Mouse (Mus musculus) heart, adult 11 months (tissue): ENCODE data around the gene Mob3c.

Experiments used
- DNase-seq: peaks from one replicate; pipeline ENCODE4 v3.0.0; 2022

The Mob3c gene

GRCm38 (mm10) chr4:115835576-115835975, 7.7 kb downstream of the Mob3c start:
- peak; percentile 94 for DNase-seq

DNA sequence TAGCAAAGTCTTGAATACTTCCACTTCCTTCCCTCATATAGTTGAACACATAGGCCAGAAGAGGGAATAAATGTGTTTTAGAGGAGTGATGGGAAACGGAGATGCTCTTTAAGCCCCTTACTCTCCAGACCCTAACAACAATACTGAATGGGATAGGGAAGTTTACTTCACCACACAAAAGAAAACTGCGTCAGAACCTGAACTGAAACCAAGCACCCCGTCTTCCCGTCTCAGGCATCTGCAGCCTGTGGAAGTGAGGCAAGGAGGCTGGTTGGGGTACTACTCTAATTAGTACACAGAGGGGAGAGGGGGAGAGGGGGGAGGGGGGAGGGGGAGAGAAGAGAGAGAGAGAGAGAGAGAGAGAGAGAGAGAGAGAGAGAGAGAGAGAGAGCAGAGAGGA, 10.3 kb downstream of the Mob3c start:
- peak; percentile 94 for DNase-seq

DNA sequence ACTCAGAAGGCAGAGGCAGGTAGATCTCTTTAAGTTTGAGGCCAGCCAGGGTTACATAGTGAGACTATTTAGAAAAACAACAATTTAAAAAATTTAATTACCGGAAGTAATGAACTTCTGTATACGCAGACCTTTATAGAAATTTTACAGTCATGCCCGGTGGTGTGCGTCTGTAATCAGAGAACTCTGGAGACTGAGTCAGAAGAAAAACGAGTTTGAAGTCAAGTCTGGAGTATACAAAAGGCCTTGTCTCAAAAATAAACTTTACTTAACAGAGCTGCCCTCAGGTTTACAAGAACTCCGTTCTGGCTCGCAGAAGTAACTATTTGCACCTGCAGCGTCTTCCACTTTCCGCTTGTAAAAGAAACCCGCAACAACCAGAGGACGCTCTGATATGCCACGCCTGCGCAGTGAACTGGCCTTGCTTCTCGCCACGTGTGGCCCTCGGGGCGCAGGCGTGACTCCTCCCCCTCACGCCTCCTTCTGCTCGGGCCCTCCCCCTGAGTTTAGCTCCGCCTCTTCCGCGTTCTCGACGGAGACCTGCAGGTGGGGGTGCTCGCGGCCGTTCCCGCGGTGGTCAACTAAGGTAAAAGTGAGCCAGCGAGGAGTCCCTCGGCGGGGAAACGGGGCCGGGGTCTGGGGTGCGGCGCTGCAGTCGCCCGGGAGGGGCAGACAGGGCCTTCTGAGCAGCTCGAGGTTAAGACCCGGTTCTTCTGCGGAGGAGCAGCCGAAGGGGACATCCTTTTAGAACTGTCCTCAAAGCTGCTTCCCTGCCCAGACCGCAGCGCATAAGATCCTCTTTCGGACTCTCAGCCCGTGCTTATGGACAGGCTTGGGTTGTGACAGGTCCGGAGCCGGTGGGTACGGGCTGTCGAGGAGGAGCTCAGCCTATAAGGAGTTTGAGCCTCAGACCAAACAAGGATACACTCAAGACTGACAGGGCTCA, 11.1 kb downstream of the Mob3c start, which contains the start of gene Mknk1:
Gene Mknk1 (plus strand): TSS at position 503 of the 946 bp plus-strand sequence.
- peak; percentile 99 for DNase-seq

- peak; percentile 93 for DNase-seq
These were observed 12.1 kb downstream of the Mob3c start for GRCm38 (mm10) chr4:115839956-115840355.

GRCm38 (mm10) chr4:115840842-115841241, 12.9 kb downstream of the Mob3c start:
- DNase-seq = no peak

DNA sequence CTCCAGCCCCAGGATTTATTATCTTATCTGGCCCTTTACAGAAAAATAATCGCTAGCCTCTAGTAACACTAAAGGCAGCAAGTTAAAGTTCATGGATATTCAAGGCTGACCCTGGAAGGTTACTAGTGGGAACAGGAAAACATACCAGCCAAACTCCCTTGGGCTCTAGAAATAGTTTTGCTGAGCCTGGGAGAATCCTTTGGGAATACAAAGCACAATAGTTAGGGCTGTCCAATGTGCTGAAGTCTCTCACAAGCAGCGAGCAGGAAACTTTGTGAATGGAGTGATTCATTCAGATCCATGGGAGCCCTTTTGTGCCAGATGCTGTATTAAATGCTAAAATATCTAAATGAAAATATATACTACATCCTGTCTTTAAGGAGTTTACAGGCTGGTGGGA, 18.8 kb downstream of the Mob3c start:
- DNase-seq = peak; percentile 93

DNA sequence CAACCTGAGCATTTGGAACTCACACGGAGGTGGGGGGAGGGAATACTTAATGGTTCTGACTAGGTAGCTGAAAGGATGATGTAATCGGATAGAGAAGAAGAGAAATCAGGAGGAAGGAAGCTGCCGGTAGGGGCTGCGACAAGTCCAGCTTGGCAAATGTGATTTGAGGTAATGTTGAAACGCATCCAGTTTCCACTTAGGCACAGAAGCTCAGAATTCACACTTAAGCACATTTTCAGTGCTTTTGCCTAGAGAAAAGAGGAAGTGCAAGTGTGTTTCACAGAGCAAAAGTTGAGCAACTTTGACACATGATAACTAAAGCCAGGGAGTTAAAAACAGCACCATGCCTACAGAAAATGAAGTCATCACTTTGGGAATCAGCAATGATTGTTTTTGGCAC, 19.5 kb downstream of the Mob3c start:
- peak; percentile 96 for DNase-seq

DNA sequence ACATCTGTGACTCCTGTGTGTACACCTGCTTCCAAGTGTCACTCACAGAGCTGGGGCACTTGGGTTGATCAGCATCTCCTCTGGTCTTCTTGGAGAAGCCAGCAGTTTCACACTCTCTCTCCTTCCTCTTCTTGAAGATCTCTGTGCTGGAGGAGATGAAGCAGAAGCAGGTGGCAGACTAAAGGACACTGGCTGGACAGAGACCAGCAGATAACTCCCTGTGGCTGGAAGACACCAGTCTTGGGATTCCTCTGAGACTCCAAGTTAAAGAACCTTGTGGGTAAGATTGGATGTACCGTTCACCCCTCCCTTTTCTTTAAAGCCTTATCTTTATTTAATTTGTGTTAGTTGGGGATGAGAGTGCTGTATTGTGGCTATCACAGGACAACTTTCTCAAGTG, 20.2 kb downstream of the Mob3c start:
- DNase-seq = no peak

DNA sequence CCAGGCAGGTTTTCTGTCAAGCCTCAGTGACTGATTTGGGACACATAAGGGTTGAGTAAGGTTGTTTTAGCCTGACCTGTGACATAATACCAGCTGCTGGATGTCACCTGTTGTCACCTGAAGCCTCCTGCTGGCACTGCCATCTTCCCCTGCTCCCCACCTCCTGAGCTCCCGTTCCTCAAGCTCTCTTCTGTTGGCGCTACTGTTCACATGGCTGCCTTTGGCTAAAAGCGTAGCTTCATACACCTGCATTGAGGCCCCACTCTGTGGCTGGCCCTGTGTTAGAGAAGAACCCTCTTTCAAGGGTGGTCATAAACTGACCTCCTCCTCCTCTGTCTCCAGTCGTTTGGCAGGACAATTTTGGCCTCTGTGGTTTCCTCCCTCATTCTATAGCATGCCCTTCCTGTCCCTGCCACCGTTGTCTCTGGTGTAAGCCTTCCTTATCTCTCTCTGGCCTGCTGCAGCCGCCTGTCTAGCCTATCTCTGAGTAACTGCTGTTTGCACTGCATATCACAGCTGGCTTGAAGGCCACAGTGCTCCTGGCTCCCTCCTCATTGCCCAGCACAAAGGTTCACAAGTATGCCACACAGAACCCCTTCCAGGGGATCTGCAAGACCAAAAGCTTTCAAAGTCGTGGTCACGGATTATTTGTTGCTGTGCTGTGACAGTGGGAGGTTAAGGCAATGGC, 21.2 kb downstream of the Mob3c start:
- peak; percentile 81 for DNase-seq

DNA sequence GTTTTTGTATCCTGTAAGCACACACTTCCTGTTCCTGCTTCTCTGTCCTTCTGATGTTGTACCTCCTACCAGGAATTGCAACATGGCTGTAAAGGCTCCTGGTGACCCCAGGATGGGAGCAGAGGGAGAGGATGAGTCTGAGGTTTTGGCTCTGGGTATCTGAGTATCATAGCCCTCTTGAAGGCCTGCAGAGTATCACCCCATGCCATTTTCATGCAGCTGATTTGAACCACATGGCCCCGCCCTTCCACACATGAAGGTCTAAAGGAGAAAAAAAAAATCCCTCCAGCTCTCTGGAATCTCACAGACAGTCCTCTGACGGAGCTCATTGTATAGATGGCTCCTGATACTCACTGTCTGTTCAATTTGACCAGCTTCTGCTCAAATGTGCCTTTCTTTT, 22.2 kb downstream of the Mob3c start:
- DNase-seq = no peak

GRCm38 (mm10) chr4:115850631-115851030, 22.7 kb downstream of the Mob3c start:
- DNase-seq = no peak

DNA sequence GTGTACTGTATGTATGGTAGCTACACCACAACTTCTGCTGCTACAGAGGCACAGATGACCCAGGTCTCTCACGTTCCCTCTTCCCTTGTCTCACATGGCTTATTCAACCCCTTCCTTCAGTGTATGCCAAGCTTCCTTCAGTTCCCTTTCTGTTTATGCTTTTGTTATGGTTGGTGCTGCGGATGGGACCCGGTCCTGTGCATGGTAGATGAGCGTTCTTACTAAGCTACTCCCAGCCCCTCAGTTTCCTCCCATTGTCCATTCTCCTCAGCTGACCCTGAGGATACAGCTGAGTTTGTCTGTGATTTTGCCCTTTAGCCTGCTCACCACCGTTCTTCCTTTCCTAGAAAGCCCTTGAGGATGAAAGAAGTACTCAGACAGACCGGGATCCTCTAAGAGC, 23.7 kb downstream of the Mob3c start:
- DNase-seq = peak; percentile 94

GRCm38 (mm10) chr4:115855100-115855499, 27.2 kb downstream of the Mob3c start:
- peak; percentile 87 for DNase-seq

GRCm38 (mm10) chr4:115855609-115856008, 27.7 kb downstream of the Mob3c start:
- DNase-seq = peak; percentile 87

DNA sequence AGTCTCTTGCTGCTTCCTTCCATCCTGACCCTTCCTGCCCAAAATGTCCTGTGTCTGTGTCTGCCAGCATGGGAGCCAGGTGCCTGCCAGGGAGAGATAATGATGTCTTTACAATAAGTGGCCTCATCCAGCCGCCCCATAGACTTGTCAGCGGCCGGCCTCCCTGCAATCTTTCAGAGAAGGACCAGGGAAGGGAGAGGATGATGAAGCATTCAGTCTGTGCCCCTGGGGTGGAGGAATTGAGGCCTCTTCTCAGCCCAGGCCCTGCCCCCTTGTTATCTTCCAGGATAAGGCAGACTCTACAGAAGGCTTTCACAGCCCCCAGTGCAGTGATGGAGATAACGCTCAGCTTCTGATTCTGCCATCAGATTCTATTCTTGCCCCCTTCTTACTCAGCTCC, 28.4 kb downstream of the Mob3c start:
- peak; percentile 86 for DNase-seq

DNA sequence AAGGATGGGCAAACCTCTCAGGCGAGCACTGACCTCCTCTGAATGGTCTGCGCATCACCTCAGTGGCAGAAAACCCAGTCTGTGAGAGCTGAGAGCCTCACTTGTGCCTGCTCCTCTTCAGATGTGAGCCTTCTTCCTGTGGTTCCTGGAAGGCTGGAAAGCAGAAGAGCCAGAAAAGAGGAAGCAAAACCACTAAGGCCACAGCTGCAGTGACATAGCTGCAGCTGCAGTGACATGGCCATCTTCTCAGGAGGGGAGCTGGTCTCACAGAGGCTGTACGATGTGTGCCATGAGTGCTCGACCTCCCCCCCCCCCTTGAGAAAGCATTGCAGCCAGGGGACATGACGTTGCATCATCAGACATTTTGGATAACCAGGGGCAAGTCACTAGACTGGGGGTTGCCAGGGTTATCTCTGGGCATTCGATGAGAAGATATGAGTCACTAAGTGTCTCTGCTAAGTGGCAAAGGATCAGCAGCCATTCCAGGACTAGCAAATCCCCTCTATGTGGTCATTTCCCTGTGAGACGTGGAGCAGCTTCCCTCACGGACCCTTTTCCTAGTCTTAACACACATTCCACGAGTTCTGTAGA, 29.5 kb downstream of the Mob3c start:
- peak; percentile 97 for DNase-seq

DNA sequence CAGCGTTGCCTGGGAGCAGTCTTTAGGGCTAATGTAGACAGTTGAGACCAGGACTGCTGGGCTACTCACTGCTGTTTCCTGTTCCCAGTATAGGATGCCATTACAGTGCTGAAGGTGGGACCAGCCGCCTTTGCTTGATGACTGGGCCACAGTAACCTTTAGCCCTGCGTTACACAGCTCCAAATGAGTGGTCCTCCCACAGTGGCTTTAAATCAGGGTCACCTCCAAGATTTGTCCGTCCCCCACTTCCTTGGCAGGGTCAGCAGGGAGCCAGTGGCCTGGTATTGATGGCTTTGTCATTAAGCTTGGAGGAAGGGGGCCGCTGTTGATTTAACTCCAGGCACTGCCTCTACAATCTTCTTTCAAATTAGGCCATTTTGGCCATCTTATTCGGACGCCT, 35.5 kb downstream of the Mob3c start:
- no peak for DNase-seq

GRCm38 (mm10) chr4:115863880-115864279, 36.0 kb downstream of the Mob3c start:
- no peak for DNase-seq

DNA sequence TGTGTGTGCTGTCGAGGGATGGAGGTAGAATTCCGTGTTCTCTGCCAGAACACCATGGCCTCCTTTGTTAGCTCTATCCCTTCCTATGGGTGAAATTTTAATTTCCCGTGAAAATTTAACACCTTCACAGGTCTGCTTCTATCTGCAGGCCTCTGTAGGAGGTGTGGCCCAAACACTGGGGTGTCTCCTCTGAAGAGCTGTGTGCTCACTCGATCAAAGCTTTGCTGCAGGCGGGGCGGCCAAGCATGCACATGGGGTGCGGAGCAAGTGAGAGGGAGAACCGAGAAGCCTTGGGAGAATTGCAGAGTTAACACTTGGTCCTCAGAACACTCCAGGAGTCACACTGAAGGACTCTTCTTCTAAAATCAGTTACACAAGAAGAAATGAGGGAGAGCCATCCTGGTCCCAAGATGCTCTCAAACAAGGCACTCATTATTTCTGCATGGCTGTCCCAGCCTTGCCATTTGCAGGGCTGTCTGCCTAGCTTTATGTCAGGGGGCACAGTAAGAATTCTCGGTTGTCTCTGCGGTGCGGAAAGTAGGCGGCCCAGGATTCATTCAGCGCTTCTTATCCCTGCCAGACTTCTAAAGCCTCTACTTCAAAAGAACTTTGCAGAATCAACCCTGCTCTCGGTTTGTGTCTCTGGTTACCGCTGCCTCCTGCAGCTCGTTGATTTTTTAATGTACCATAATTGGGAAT, 41.8 kb downstream of the Mob3c start:
- no peak for DNase-seq

DNA sequence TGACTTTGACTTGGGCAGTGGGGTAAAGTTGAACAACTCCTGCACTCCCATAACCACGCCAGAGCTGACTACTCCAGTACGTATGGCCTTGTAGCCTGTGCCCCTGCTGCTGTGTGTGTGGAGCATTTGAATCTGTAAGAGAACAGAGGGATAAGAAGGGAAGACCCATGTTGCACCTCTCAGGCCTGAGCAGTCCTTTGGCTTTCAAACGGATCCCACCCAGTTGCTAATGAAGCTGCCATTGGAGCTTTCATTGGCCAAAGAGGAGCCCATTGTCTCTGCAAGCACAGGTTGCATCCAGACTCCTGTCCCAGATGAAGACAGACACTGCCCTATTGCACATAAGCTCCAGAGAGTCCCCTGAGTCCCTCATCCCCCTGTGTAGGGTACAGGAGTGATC, 45.3 kb downstream of the Mob3c start:
- no peak for DNase-seq

- no peak for DNase-seq
These were observed 50.4 kb downstream of the Mob3c start for GRCm38 (mm10) chr4:115878216-115878678.

GRCm38 (mm10) chr4:115878828-115879227, 50.9 kb downstream of the Mob3c start:
- DNase-seq = no peak

- no peak for DNase-seq
These were observed 53.3 kb downstream of the Mob3c start for GRCm38 (mm10) chr4:115881183-115881582.
